Mouse (Mus musculus) limb, embryonic 12.5 days (tissue): ENCODE data around the gene Casc3. TPM values are rescaled to one million over a fixed set of nuclear protein-coding genes. Genes with fewer than 3 reads are reported as not detected.

Experiments used
- ATAC-seq: fragments of 200-750 bp; cut with Nextera tagmentation; 2 replicates; pipeline ENCODE4 v1.8.0; 2017; ENCODE audit warnings: low read depth, moderate TSS enrichment; ENCODE audit not compliant: insufficient number of reproducible peaks, insufficient read depth, low FRiP score, low TSS enrichment
- H3K27ac ChIP-seq: fragments of 300-500 bp; sonication (generic); 2 replicates; pipeline ENCODE4 v1.5.1; 2016; ENCODE audit warnings: mild to moderate bottlenecking, moderate library complexity
- H3K27me3 ChIP-seq: fragments of 300-500 bp; sonication (generic); 2 replicates; pipeline ENCODE4 v1.6.1; 2016; ENCODE audit warnings: mild to moderate bottlenecking, moderate library complexity
- H3K36me3 ChIP-seq: fragments of 300-500 bp; sonication (generic); 2 replicates; pipeline ENCODE4 v1.6.1; 2016; ENCODE audit warnings: mild to moderate bottlenecking, moderate library complexity
- H3K4me1 ChIP-seq: fragments of 300-500 bp; sonication (generic); replicated peaks from 2 replicates; pipeline ENCODE4 v1.6.1; 2016
- H3K4me2 ChIP-seq: fragments of 300-500 bp; sonication (generic); 2 replicates; pipeline ENCODE4 v1.6.1; 2016; ENCODE audit warnings: mild to moderate bottlenecking, moderate library complexity
- H3K4me3 ChIP-seq: fragments of 300-500 bp; sonication (generic); replicated peaks from 2 replicates; pipeline ENCODE4 v1.5.1; 2016; ENCODE audit warnings: mild to moderate bottlenecking
- H3K9ac ChIP-seq: fragments of 300-500 bp; sonication (generic); replicated peaks from 2 replicates; pipeline ENCODE4 v1.6.1; 2016; ENCODE audit warnings: mild to moderate bottlenecking, moderate library complexity
- H3K9me3 ChIP-seq: fragments of 300-500 bp; sonication (generic); 2 replicates; pipeline ENCODE4 v1.6.1; 2016; ENCODE audit warnings: mild to moderate bottlenecking, moderate library complexity
- WGBS: fragments of 180-500 bp; shearing (Covaris S2); methylation state at CpG from one replicate; pipeline ENCODE4 v1.1.7; 2016; 5-methylcytosine and 5-hydroxymethylcytosine counted together
- polyA plus RNA-seq: library from polyadenylated mRNA; unstranded; fragments of >200 nt; fragmentation: Nextera tagmentation; extraction: Ambion mirVana; gene quantifications from 2 replicates; pipeline ENCODE4 v1.2.1, GENCODE M21; 2016

Gene Casc3
- polyA plus RNA-seq, 1 experiment from 2014 or later, result 48.1 TPM

- H3K9me3 ChIP-seq, result no peaks in the 10 kb centered on the region
- peak within 1 kb of the TSS; percentile 76 for H3K4me2 ChIP-seq
- H3K9ac ChIP-seq, result peak within 1 kb of the TSS; percentile 28
- H3K36me3 ChIP-seq, result peaks cover 12% of the 10 kb centered on the region
- peak within 1 kb of the TSS; percentile 40 for H3K4me3 ChIP-seq
- peak within 1 kb of the TSS; percentile 95 for H3K27ac ChIP-seq
- WGBS, result under 1% methylated on average over 22 of the region's 22 CpGs
- ATAC-seq, result no peak
- no peaks in the 10 kb centered on the region for H3K27me3 ChIP-seq
- H3K4me1 ChIP-seq, result peaks cover 53% of the 10 kb centered on the region
These were observed 29.9 kb upstream of the Casc3 start, which contains the start of gene Nr1d1 for GRCm38 (mm10) chr11:98774582-98775347. Gene Nr1d1 (minus strand): TSS chr11:98775333.

DNA sequence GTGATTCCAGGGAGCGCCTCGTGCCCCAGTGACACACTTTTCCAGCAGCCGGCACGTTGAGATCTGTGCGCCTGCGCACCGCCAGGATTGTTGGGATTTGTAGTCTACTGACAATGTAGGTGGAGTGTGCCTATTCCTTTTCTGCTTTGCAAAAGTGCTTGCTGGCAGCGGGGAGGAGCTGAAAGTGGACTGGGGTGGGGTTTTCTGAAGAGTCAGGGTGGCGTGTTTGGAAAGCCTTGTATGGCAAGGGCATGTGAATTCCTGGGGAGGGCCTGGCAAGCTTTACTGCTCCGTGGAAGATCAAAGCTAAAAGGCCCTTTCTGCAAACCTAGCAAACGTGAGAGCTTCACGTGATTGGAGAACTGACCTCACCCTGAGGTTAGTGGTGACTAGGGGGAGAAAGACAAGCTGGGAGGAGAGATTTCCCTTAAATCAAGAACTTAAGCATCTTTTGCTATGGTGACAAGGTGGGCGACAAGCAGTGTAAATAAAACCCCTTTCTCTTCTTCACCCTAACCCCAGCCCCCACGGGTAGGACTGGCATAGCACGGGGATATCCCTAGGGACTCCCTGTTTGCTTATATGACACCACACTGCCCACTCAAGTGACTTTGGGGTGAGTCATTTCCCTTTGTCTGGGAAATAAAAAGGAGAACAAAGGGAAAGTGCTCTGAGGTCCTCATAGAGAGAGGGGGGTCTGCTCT is 29.2 kb upstream of the Casc3 start:
- WGBS, result 3% methylated on average over 15 of the region's 15 CpGs
- ATAC-seq, result peak; percentile 67
- Histone ChIP-seq H3K4me2 (peak overlapping the region; percentile 76), H3K36me3 (peaks cover 5% of the 10 kb centered on the region; the same call in 1 of the 2 replicates), H3K4me3 (peak overlapping the region; percentile 40), H3K9me3 (no peaks in the 10 kb centered on the region), H3K27me3 (no peaks in the 10 kb centered on the region), H3K4me1 (peaks cover 53% of the 10 kb centered on the region), H3K9ac (peak overlapping the region; percentile 14), H3K27ac (peak overlapping the region; percentile 95)

- H3K9me3 ChIP-seq, result no peaks in the 10 kb centered on the region
- peak overlapping the region; percentile 76 for H3K4me2 ChIP-seq
- WGBS, result 40% methylated on average over 12 of the region's 12 CpGs
- peak overlapping the region; percentile 14; the same call in 1 of the 2 replicates for H3K9ac ChIP-seq
- H3K27me3 ChIP-seq, result no peaks in the 10 kb centered on the region
- ATAC-seq, result no peak
- peaks cover 54% of the 10 kb centered on the region for H3K4me1 ChIP-seq
- H3K36me3 ChIP-seq, result no peaks in the 10 kb centered on the region
- peak overlapping the region; percentile 40; the same call in 1 of the 2 replicates for H3K4me3 ChIP-seq
- peak overlapping the region; percentile 95 for H3K27ac ChIP-seq
These were observed 28.5 kb upstream of the Casc3 start for GRCm38 (mm10) chr11:98776052-98776764.

- no peak overlapping the region; the same call in 1 of the 2 replicates for H3K9ac ChIP-seq
- peaks cover 62% of the 10 kb centered on the region for H3K4me1 ChIP-seq
- H3K27me3 ChIP-seq, result no peaks in the 10 kb centered on the region
- ATAC-seq, result no peak
- 4% methylated on average over 9 of the region's 9 CpGs for WGBS
- H3K36me3 ChIP-seq, result no peaks in the 10 kb centered on the region
- peak overlapping the region; percentile 95 for H3K27ac ChIP-seq
- no peaks in the 10 kb centered on the region for H3K9me3 ChIP-seq
- H3K4me2 ChIP-seq, result peak overlapping the region; percentile 41
- H3K4me3 ChIP-seq, result no peak overlapping the region
These were observed 27.7 kb upstream of the Casc3 start for GRCm38 (mm10) chr11:98776843-98777590.

- no peak overlapping the region for H3K4me2 ChIP-seq
- no peak overlapping the region for H3K4me3 ChIP-seq
- H3K9ac ChIP-seq, result no peak overlapping the region
- H3K27ac ChIP-seq, result peak overlapping the region; percentile 95
- H3K27me3 ChIP-seq, result no peaks in the 10 kb centered on the region
- H3K9me3 ChIP-seq, result no peaks in the 10 kb centered on the region
- H3K4me1 ChIP-seq, result peaks cover 68% of the 10 kb centered on the region
- no peak for ATAC-seq
- H3K36me3 ChIP-seq, result no peaks in the 10 kb centered on the region
These were observed 26.8 kb upstream of the Casc3 start for GRCm38 (mm10) chr11:98777888-98778287.

DNA sequence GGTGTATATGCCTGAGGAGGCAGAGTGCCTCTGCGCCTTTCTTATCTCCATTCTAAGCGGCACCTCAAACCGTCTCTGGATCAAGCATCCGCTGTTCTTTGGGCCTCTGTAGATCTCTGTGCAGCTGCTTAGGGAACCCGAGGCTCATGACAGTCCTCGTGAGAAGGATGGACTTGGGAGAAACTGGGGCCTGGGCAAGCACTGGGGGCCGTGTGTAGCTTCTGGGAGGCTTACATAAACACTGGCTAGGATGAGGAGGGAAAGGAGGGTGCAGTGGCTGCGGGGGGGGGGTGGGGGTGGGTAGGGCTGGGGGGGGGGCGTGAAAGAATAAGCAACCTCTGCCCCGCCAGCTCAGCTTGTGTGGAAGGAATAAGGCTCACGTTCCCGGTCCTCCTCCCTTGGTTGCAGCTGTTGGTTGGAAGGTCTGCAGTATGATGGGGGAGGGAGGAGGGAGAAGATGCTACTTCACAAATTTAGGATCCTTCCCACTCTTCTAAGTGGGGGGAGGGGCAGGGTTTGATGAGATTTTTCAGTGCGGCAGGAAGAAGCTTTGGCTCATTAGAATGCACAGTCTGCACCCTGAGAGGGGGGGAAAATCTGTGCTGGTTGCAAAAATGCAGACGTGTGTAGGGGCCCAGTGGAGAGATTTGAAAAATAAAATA is 22.7 kb upstream of the Casc3 start:
- 15% methylated on average over 12 of the region's 14 CpGs for WGBS
- no peak overlapping the region for H3K4me3 ChIP-seq
- no peaks in the 10 kb centered on the region for H3K9me3 ChIP-seq
- peaks cover 67% of the 10 kb centered on the region for H3K4me1 ChIP-seq
- H3K27me3 ChIP-seq, result no peaks in the 10 kb centered on the region
- ATAC-seq, result no peak
- no peaks in the 10 kb centered on the region for H3K36me3 ChIP-seq
- H3K9ac ChIP-seq, result peak overlapping the region; percentile 31; the same call in 1 of the 2 replicates
- H3K27ac ChIP-seq, result peak overlapping the region; percentile 97
- H3K4me2 ChIP-seq, result peak overlapping the region; percentile 52

- H3K4me3 ChIP-seq, result peak overlapping the region; percentile 25
- 3% methylated on average over 17 of the region's 17 CpGs for WGBS
- ATAC-seq, result peak; percentile 1; the same call in 1 of the 2 replicates
- H3K9me3 ChIP-seq, result no peaks in the 10 kb centered on the region
- H3K4me2 ChIP-seq, result peak overlapping the region; percentile 52
- peak overlapping the region; percentile 42 for H3K9ac ChIP-seq
- H3K36me3 ChIP-seq, result no peaks in the 10 kb centered on the region
- peak overlapping the region; percentile 97 for H3K27ac ChIP-seq
- peaks cover 67% of the 10 kb centered on the region for H3K4me1 ChIP-seq
- H3K27me3 ChIP-seq, result no peaks in the 10 kb centered on the region
These were observed 22.0 kb upstream of the Casc3 start for GRCm38 (mm10) chr11:98782651-98783235.

- no peaks in the 10 kb centered on the region for H3K36me3 ChIP-seq
- H3K4me3 ChIP-seq, result peak overlapping the region; percentile 25
- H3K9ac ChIP-seq, result peak overlapping the region; percentile 42
- H3K27me3 ChIP-seq, result no peaks in the 10 kb centered on the region
- peaks cover 63% of the 10 kb centered on the region for H3K4me1 ChIP-seq
- peak overlapping the region; percentile 97 for H3K27ac ChIP-seq
- under 1% methylated on average over 20 of the region's 20 CpGs for WGBS
- H3K9me3 ChIP-seq, result no peaks in the 10 kb centered on the region
- peak; percentile 63; the same call in 1 of the 2 replicates for ATAC-seq
- peak overlapping the region; percentile 52 for H3K4me2 ChIP-seq
These were observed 21.4 kb upstream of the Casc3 start for GRCm38 (mm10) chr11:98783236-98783696.

GRCm38 (mm10) chr11:98784139-98784538 is 20.6 kb upstream of the Casc3 start:
- Histone ChIP-seq H3K4me3 (no peak overlapping the region), H3K4me2 (no peak overlapping the region; the same call in 1 of the 2 replicates), H3K9me3 (no peaks in the 10 kb centered on the region), H3K36me3 (no peaks in the 10 kb centered on the region), H3K27me3 (no peaks in the 10 kb centered on the region), H3K9ac (no peak overlapping the region), H3K27ac (peak overlapping the region; percentile 97; the same call in 1 of the 2 replicates), H3K4me1 (peaks cover 65% of the 10 kb centered on the region)
- no peak for ATAC-seq
- WGBS, result 66% methylated on average over 4 of the region's 4 CpGs

DNA sequence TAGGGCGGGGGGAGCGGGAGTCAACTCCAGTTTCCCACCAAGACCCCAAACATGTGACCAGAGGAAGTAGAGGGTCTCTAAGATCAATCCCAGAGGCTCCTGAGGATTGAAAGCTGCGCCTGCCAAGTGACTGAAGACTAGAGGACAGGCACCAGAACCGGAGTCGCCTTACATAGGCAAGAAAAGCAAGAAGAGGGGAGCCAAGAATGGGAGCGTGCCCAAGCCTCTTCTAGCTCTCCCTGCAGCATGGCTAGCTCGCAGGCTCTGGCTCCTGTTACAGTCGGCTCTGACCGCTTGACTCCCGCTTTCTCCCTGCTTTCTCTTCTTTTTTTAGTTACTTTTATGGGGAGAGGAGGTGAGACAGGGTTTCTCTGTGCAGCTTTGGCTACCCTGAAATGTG is 19.5 kb upstream of the Casc3 start:
- Histone ChIP-seq H3K4me2 (peak overlapping the region; percentile 48; the same call in 1 of the 2 replicates), H3K27ac (peak overlapping the region; percentile 86), H3K27me3 (no peaks in the 10 kb centered on the region), H3K4me3 (no peak overlapping the region), H3K9ac (no peak overlapping the region), H3K9me3 (no peaks in the 10 kb centered on the region), H3K36me3 (no peaks in the 10 kb centered on the region), H3K4me1 (peaks cover 65% of the 10 kb centered on the region)
- ATAC-seq, result no peak
- 61% methylated on average over 10 of the region's 10 CpGs for WGBS
